Mouse (Mus musculus): ENCODE measurements around the gene Gm17409. TPM values are rescaled to one million over a fixed set of nuclear protein-coding genes. Genes with fewer than 3 reads are reported as not detected.

Gene Gm17409
- polyA plus RNA-seq, 1 experiment from 2014 or later, result not detected

- no peak overlapping the region for H3K27ac ChIP-seq
- H3K36me3 ChIP-seq (replicated peaks; ENCODE audit: control insufficient read depth, insufficient read depth), result no peaks in the 10 kb centered on the region
- H3K4me1 ChIP-seq (replicated peaks; ENCODE audit: control insufficient read depth, insufficient read depth, low read length), result 0 out of 2 replicates have a peak, but pooled peaks cover 4% of the 10 kb centered on the region
- H3K27me3 ChIP-seq (ENCODE audit: control insufficient read depth, insufficient read depth, low read length), result no peaks in the 10 kb centered on the region
- no peak overlapping the region for H3K4me3 ChIP-seq (replicated peaks; ENCODE audit: low read length)
- 79% methylated on average over 6 of the region's 6 CpGs for WGBS
- DNase-seq (ENCODE audit: low spot score) (no peak), ATAC-seq (ENCODE audit: low FRiP score) (no peak)
- H3K9me3 ChIP-seq (ENCODE audit: control insufficient read depth, low read length), result no peaks in the 10 kb centered on the region
- no peak overlapping the region for H3K9ac ChIP-seq
- H3K4me2 ChIP-seq (replicated peaks), result no peak overlapping the region
Measured at GRCm38 (mm10) chr2:58516920-58517319, 47.0 kb downstream of the Gm17409 start.

GRCm38 (mm10) chr2:58518517-58518916, 48.6 kb downstream of the Gm17409 start:
- Histone ChIP-seq H3K4me1 (replicated peaks; ENCODE audit: control insufficient read depth, insufficient read depth, low read length) (0 out of 2 replicates have a peak, but pooled peaks cover 4% of the 10 kb centered on the region), H3K36me3 (replicated peaks; ENCODE audit: control insufficient read depth, insufficient read depth) (no peaks in the 10 kb centered on the region), H3K27ac (no peak overlapping the region), H3K27me3 (ENCODE audit: control insufficient read depth, insufficient read depth, low read length) (no peaks in the 10 kb centered on the region), H3K9ac (no peak overlapping the region), H3K4me3 (replicated peaks; ENCODE audit: low read length) (no peak overlapping the region), H3K4me2 (replicated peaks) (no peak overlapping the region), H3K9me3 (ENCODE audit: control insufficient read depth, low read length) (no peaks in the 10 kb centered on the region)
- DNase-seq (ENCODE audit: low spot score) (no peak), ATAC-seq (ENCODE audit: low FRiP score) (no peak)
- WGBS, result 91% methylated on average over 1 of the region's 1 CpGs

Other genes starting within 250 kb of the Gm17409 start
- gene Acvr1c, start 112.2 kb upstream of the Gm17409 start, polyA plus RNA-seq (2014; fragmentation: Nextera tagmentation; extraction: Ambion mirVana), result 0.58 and 0.63 TPM in 2 replicates
- 7.5 and 8.7 TPM in 2 replicates for gene Acvr1, start 97.0 kb downstream of the Gm17409 start, polyA plus RNA-seq (2014; fragmentation: Nextera tagmentation; extraction: Ambion mirVana)
- gene Upp2, start 97.2 kb downstream of the Gm17409 start, polyA plus RNA-seq (2014; fragmentation: Nextera tagmentation; extraction: Ambion mirVana), result 16.1 and 17.5 TPM in 2 replicates

Data from hindbrain, embryonic 14.5 days (tissue).